Mouse (Mus musculus) cerebellum, adult 2 months (tissue): Measurements from ENCODE around the gene Cacna1h.

Source experiments
- CTCF ChIP-seq: fragments of 200-500 bp; IDR thresholded peaks from 2 replicates; pipeline ENCODE4 v1.5.1; 2011; ENCODE audit warnings: low read depth, mild to moderate bottlenecking, control low read depth, low read length, moderate library complexity, borderline replicate concordance; ENCODE audit not compliant: insufficient read depth
- POLR2A ChIP-seq: fragments of 200-500 bp; IDR thresholded peaks from 2 replicates; pipeline ENCODE4 v1.6.1; 2011; ENCODE audit warnings: low read length, control low read depth, borderline replicate concordance; ENCODE audit not compliant: insufficient read depth

DNA sequence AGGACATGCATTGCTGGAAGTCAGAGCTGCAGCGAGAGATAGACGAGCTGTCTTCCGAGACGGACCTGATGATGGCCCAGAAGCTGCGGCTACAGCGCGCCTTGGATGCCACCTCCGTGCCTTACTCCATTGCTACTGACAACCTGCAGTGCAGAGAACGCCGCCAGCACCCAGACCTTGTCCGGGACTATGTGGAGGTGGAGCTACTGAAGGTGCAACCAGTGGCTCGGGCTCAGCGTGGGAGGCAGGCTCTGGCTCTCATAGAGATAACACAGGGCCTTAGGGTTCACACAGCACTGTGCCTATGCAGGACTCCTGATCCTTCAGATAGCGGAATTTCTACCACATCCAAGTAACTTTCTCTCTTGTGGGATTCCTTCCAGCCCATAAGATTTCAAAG lies 38.5 kb upstream of the Cacna1h start:
- TF ChIP-seq CTCF = no peak
- no peak for TF ChIP-seq POLR2A
